Mouse (Mus musculus) erythroblast, embryonic 14.5 days (primary cell): Measurements from ENCODE around the gene Secisbp2.

Experiments used
- GATA1 ChIP-seq: IDR thresholded peaks from 2 replicates; pipeline ENCODE4 v1.6.1; 2012; ENCODE audit warnings: low read length, inconsistent platforms, mixed read lengths
- TAL1 ChIP-seq: IDR thresholded peaks from 3 replicates; pipeline ENCODE4 v1.6.1; 2012; ENCODE audit warnings: low read length, inconsistent platforms, mixed read lengths

DNA sequence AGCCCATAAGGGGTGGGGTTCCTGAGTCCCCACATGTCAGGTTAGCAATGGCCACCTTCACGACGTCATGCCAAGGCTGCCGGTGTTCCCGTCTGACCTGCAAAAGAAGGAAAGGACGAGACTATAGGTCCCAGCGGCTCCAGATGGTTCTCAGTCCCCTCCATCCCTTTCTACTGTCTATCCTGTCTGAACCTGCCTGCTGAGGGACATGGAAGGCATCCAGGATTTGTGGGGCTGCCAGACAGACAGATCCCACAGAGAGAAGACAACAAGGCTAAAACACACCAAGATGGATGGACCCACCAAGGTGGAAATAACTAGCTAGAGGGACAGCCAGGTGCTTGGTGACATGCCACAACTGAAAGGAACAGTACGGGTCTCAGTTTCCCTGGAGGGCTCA lies 73.9 kb downstream of the Secisbp2 start:
- TF ChIP-seq GATA1 (no peak), TAL1 (no peak)
